Mouse (Mus musculus) hindbrain, embryonic 14.5 days (tissue): ENCODE results near the gene Amhr2. TPM values are rescaled to one million over a fixed set of nuclear protein-coding genes. Genes with fewer than 3 reads are reported as not detected.

Experiments
- ATAC-seq: fragments of 200-750 bp; cut with Nextera tagmentation; 2 replicates; pipeline ENCODE4 v1.8.0; 2017; ENCODE audit warnings: moderate number of reproducible peaks, mild to moderate bottlenecking, moderate TSS enrichment, moderate library complexity; ENCODE audit not compliant: low FRiP score
- DNase-seq: peaks from one replicate; pipeline ENCODE4 v3.0.0-alpha.2; 2015; ENCODE audit warnings: low spot score
- H3K27ac ChIP-seq: fragments of 300-500 bp; sonication (generic); 2 replicates; pipeline ENCODE4 v1.5.1; 2014; ENCODE audit warnings: mild to moderate bottlenecking, moderate library complexity
- H3K27me3 ChIP-seq: fragments of 300-500 bp; sonication (generic); 2 replicates; pipeline ENCODE4 v1.6.1; 2014; ENCODE audit warnings: mild to moderate bottlenecking, low read length, mixed read lengths; ENCODE audit not compliant: control insufficient read depth, insufficient read depth
- H3K36me3 ChIP-seq: fragments of 300-500 bp; sonication (generic); replicated peaks from 2 replicates; pipeline ENCODE4 v1.6.1; 2014; ENCODE audit not compliant: control insufficient read depth, insufficient read depth
- H3K4me1 ChIP-seq: fragments of 300-500 bp; sonication (generic); replicated peaks from 2 replicates; pipeline ENCODE4 v1.6.1; 2014; ENCODE audit warnings: antibody characterized with exemption, low read length, mixed read lengths; ENCODE audit not compliant: control insufficient read depth, insufficient read depth
- H3K4me2 ChIP-seq: fragments of 300-500 bp; sonication (generic); replicated peaks from 2 replicates; pipeline ENCODE4 v1.6.1; 2014; ENCODE audit warnings: mild to moderate bottlenecking, moderate library complexity
- H3K4me3 ChIP-seq: fragments of 300-500 bp; sonication (generic); replicated peaks from 2 replicates; pipeline ENCODE4 v1.5.1; 2014; ENCODE audit warnings: mild to moderate bottlenecking, low read length
- H3K9ac ChIP-seq: fragments of 300-500 bp; sonication (generic); 2 replicates; pipeline ENCODE4 v1.6.1; 2014
- H3K9me3 ChIP-seq: fragments of 300-500 bp; sonication (generic); 2 replicates; pipeline ENCODE4 v1.6.1; 2016; ENCODE audit warnings: low read length; ENCODE audit not compliant: control insufficient read depth
- WGBS: fragments of 180-500 bp; shearing (Covaris S2); extraction: QIAGEN DNeasy Blood & Tissue Kit; methylation state at CpG from one replicate; pipeline ENCODE4 v1.1.7; 2014; 5-methylcytosine and 5-hydroxymethylcytosine counted together
- polyA plus RNA-seq: library from polyadenylated mRNA; unstranded; fragments of >200 nt; fragmentation: Nextera tagmentation; extraction: Ambion mirVana; gene quantifications from 2 replicates; pipeline ENCODE4 v1.2.1, GENCODE M21; 2014

Gene Amhr2
- polyA plus RNA-seq = 0.13 and 0.39 TPM in 2 replicates

DNA sequence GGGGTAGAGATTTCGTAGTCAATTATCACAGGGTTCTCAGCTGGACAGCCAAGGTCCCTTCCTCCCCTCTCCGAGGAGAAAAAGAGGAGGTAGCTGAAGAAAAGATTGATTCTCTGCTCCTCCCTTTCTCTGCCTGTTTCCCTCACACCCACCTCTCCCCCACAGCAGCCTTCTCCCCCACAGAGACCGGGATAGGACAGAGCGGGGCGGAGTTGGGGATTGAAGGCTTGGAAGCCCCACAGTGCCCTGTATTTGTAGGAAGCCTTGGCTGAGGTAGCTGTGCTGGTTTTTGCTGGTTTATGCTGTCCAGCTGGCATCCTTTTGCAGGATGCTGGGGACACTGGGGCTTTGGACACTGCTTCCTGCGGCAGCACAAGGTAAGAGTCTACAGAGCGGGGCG is at the start of gene Amhr2:
Amhr2 (plus strand) TSS at position 222 of the 400 bp plus-strand sequence.
- Histone ChIP-seq H3K9me3 (no peaks in the 10 kb centered on the region), H3K36me3 (no peaks in the 10 kb centered on the region), H3K27me3 (no peaks in the 10 kb centered on the region), H3K4me1 (no peaks in the 10 kb centered on the region), H3K4me3 (no peak within 1 kb of the TSS), H3K4me2 (no peak within 1 kb of the TSS), H3K9ac (no peak within 1 kb of the TSS), H3K27ac (no peak within 1 kb of the TSS)
- WGBS = 64% methylated on average over 8 of the region's 8 CpGs
- ATAC-seq (no peak), DNase-seq (no peak)

GRCm38 (mm10) chr15:102398629-102399028 is 46.5 kb upstream of the Amhr2 start:
- WGBS = 25% methylated on average over 5 of the region's 5 CpGs
- Histone ChIP-seq H3K4me3 (no peak overlapping the region), H3K27ac (no peak overlapping the region), H3K27me3 (no peaks in the 10 kb centered on the region), H3K4me2 (peak overlapping the region; percentile 48; the same call in 1 of the 2 replicates), H3K9ac (no peak overlapping the region), H3K4me1 (peaks cover 5% of the 10 kb centered on the region; the same call in 1 of the 2 replicates), H3K9me3 (no peaks in the 10 kb centered on the region), H3K36me3 (no peaks in the 10 kb centered on the region)
- ATAC-seq = no peak
- DNase-seq = no peak

DNA sequence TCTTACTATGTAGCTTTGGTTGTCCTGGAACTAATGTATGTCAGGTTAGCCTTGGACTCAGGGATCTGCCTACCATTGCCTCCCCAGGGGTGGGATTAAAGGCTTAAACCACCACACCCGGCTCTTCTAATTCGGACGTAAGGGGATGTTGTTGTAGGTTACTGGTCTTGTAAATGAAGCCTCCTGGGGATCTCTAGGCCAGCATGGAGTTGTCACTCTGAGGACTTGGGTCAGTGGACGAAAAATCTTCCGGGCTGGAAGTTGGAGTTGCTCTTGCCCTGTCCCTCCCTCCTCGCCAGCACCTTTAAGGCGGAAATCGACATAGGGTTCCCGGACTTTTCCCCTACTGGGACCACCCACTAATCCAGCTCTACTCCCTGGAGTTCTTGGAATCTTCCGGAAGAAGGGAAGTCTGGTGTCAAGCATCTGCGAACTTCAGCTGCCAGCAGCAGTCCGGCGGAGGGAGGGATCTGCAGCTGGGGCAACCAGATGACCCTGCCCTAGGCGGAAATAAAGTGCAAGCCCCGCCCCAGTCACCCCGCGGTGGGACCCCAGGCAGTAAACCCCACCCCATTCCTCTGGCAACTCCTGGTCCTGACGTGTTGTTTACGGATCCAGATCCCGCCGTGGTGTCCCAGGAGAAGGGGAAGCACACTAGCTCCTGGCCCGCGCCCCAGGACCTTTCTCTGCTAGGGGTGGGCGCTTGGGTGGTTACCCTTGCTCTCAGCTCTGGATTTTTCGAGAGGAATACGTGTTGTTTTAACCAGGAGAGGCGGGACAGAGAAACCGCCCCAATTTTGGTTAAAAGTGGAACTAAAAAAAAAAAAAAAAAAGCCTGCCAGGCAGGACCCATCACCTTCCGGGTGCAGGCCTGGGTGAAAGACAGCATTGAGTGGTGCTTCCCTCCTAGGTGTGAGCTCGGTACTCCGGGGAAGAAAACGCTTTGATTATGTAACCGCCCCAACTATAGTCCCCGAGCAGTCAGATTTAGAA is 45.6 kb upstream of the Amhr2 start:
- peak overlapping the region; percentile 16; the same call in 1 of the 2 replicates for H3K27ac ChIP-seq
- peak; percentile 48; the same call in 1 of the 2 replicates for ATAC-seq
- H3K4me3 ChIP-seq = peak overlapping the region; percentile 23
- peak overlapping the region; percentile 12 for H3K9ac ChIP-seq
- H3K4me2 ChIP-seq = peak overlapping the region; percentile 48
- peaks cover 5% of the 10 kb centered on the region; the same call in 1 of the 2 replicates for H3K4me1 ChIP-seq
- DNase-seq = peak; percentile 50
- no peaks in the 10 kb centered on the region for H3K36me3 ChIP-seq
- 4% methylated on average over 34 of the region's 34 CpGs for WGBS
- no peaks in the 10 kb centered on the region for H3K27me3 ChIP-seq
- no peaks in the 10 kb centered on the region for H3K9me3 ChIP-seq

DNA sequence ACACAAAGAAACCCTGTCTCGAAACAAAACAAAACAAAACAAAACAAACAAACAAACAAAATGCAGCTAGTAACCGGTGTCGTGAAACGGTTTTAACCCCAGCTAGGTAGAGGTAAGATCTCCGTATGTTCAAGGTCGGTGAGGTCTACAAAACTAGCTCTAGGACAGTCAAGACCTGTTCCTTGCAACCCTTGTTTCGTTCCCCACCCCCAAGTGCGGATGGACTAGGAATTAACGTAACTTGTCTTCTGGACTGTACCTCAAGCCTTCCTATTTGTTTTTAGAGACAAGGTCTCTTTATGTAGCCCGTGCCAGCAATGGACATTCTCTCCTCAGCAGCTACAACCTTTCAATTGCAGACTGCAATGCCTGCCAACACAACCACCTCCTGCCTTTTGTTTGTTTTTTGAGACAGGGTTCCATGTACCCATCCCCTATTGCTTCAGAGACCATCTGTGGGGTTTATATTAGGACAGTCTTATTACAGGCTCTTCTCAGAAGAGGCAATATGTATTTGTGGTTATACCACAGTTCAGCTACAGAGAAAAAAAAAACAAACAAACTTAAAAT is 44.6 kb upstream of the Amhr2 start:
- no peak for DNase-seq
- WGBS = 79% methylated on average over 10 of the region's 10 CpGs

GRCm38 (mm10) chr15:102401278-102401677 is 43.9 kb upstream of the Amhr2 start:
- Histone ChIP-seq H3K27me3 (no peaks in the 10 kb centered on the region), H3K9ac (no peak overlapping the region), H3K36me3 (no peaks in the 10 kb centered on the region), H3K9me3 (no peaks in the 10 kb centered on the region), H3K4me2 (no peak overlapping the region), H3K4me1 (peaks cover 9% of the 10 kb centered on the region; the same call in 1 of the 2 replicates), H3K27ac (no peak overlapping the region), H3K4me3 (no peak overlapping the region)
- DNase-seq (no peak), ATAC-seq (no peak)
- WGBS = 69% methylated on average over 2 of the region's 2 CpGs

More for the DNA sequence above, 44.6 kb upstream of the Amhr2 start:
- H3K27ac ChIP-seq = no peak overlapping the region
- H3K27me3 ChIP-seq = no peaks in the 10 kb centered on the region
- H3K9me3 ChIP-seq = no peaks in the 10 kb centered on the region
- no peaks in the 10 kb centered on the region for H3K36me3 ChIP-seq
- H3K9ac ChIP-seq = no peak overlapping the region
- ATAC-seq = no peak
- no peak overlapping the region for H3K4me3 ChIP-seq
- peaks cover 9% of the 10 kb centered on the region; the same call in 1 of the 2 replicates for H3K4me1 ChIP-seq
- no peak overlapping the region for H3K4me2 ChIP-seq

DNA sequence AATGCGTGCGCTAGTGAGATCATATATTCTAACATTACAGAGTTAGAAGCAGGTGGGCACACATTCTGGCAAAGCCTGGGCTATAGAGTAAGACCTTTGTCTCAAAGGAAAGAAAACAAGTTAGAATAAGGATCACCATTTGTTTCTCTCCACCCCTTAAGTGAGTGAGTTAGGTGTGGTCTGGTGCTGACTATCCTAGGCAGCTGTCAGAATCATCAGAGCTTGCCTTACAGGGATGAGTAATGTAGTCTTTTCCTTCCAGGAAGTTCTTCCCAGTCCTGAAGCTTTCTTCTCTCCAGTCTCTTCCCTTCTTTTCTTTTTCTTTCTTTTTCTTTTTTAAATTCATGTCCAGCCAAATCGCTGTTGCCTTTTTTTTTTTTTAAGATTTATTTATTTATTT is 43.0 kb upstream of the Amhr2 start:
- no peak overlapping the region for H3K4me2 ChIP-seq
- no peaks in the 10 kb centered on the region for H3K36me3 ChIP-seq
- no peak overlapping the region for H3K9ac ChIP-seq
- H3K4me1 ChIP-seq = peaks cover 13% of the 10 kb centered on the region
- 97% methylated on average over 3 of the region's 3 CpGs for WGBS
- DNase-seq (no peak), ATAC-seq (no peak)
- no peaks in the 10 kb centered on the region for H3K27me3 ChIP-seq
- no peaks in the 10 kb centered on the region for H3K9me3 ChIP-seq
- no peak overlapping the region for H3K27ac ChIP-seq
- no peak overlapping the region for H3K4me3 ChIP-seq

DNA sequence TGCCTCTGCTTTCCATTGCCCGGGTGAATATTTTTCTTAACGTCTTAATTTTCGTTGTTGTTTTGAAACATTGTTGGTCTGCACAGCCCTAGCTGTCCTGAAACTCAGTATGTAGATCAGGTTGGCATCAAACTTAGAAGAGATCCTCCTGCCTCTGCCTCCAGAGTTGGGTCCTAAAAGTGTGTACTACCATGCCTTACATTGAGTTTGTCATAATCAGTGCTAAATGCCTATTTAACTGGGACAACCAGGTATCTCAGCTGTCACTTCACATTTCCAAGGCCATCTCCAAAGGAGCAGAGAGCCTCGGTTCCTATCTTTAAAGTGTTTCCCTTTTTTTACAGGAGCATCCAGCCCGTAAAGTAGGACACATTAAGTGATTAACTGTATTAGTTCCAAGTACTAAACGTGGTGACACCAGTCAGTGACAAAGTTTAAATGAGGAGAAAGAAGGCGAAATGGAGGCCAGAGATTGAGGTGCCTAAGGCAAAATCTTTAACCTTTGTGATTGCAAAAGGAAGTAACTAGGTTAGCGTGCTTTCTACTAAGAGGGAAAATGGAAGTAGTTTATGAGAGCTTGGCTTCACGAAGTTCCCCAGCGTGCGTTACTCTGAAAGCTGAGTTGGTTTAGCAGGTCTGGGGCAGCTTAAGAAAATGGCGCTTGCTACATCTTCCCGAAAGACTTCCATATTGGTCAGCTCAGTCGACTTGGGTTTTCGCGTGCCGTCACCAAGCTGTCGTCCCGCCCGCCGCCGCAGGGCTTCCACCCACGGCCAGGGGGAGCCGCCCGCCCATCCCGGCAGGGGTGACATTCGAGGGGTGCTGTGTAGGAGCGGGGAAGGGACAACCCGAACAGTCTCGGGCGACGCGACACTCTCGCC is 40.3 kb upstream of the Amhr2 start:
- peak overlapping the region; percentile 64 for H3K9ac ChIP-seq
- DNase-seq (no peak), ATAC-seq (no peak)
- peaks cover 23% of the 10 kb centered on the region for H3K36me3 ChIP-seq
- no peaks in the 10 kb centered on the region for H3K27me3 ChIP-seq
- H3K27ac ChIP-seq = peak overlapping the region; percentile 98
- H3K4me3 ChIP-seq = peak overlapping the region; percentile 43
- 16% methylated on average over 34 of the region's 34 CpGs for WGBS
- peaks cover 27% of the 10 kb centered on the region for H3K4me1 ChIP-seq
- H3K4me2 ChIP-seq = peak overlapping the region; percentile 62
- no peaks in the 10 kb centered on the region for H3K9me3 ChIP-seq

GRCm38 (mm10) chr15:102405489-102406195 is 39.5 kb upstream of the Amhr2 start, which contains the start of gene Sp1:
Gene Sp1, plus strand, starts transcription at chr15:102406143.
- H3K9me3 ChIP-seq = no peaks in the 10 kb centered on the region
- 1% methylated on average over 38 of the region's 38 CpGs for WGBS
- no peaks in the 10 kb centered on the region for H3K27me3 ChIP-seq
- ATAC-seq (peak; percentile 98), DNase-seq (peak; percentile 98)
- H3K4me1 ChIP-seq = peaks cover 35% of the 10 kb centered on the region
- peak within 1 kb of the TSS; percentile 85 for H3K9ac ChIP-seq
- H3K4me2 ChIP-seq = peak within 1 kb of the TSS; percentile 62
- peak within 1 kb of the TSS; percentile 98 for H3K27ac ChIP-seq
- H3K4me3 ChIP-seq = peak within 1 kb of the TSS; percentile 86
- peaks cover 31% of the 10 kb centered on the region for H3K36me3 ChIP-seq
